Mouse (Mus musculus): ENCODE results near the gene Clec2d.

GRCm38 (mm10) chr6:129146812-129147211 is 33.6 kb upstream of the Clec2d start:
- no peak for TF ChIP-seq CTCF (conservative IDR thresholded peaks at IDR 0.05; ENCODE audit: low read length)
- TF ChIP-seq POU5F1 (IDR thresholded peaks at IDR 0.05; ENCODE audit: borderline replicate concordance, low read length) = no peak
- no peak for TF ChIP-seq NANOG (IDR thresholded peaks at IDR 0.05; ENCODE audit: borderline replicate concordance, low read length)
